Comparison of ENCODE assay signal across 8 mouse cellular contexts in genomic region chr2:11706746-11707065, GRCm38 (mm10). TPM values are rescaled to one million over a fixed set of nuclear protein-coding genes. Genes with fewer than 3 reads are reported as not detected.
A peak's percentile ranks its signal among the peaks of the same experiment; 100 is the strongest.
DNase-seq lines count a peak whose midpoint lies in the region; ATAC-seq and TF ChIP-seq lines count a peak whose summit lies in the region.

No protein-coding gene starts in this region.

- H3K4me3 ChIP-seq in kidney, adult 2 months (ENCODE audit: insufficient read depth, low read depth, low read length), result peak overlapping the region; percentile 65; the same call in 1 of the 2 replicates
- no peak overlapping the region; the same call in 1 of the 2 replicates for H3K4me3 ChIP-seq in forebrain, embryonic 15.5 days
- peak overlapping the region; percentile 64; the same call in 1 of the 2 replicates for H3K4me3 ChIP-seq in limb, embryonic 15.5 days
- H3K4me3 ChIP-seq in stomach, postnatal 0 days (ENCODE audit: low read depth, low read length), result peak overlapping the region; percentile 76

- peak overlapping the region; percentile 99 for H3K4me2 ChIP-seq in forebrain, embryonic 15.5 days (replicated peaks)
- H3K4me2 ChIP-seq in limb, embryonic 15.5 days, result peak overlapping the region; percentile 96
- H3K4me2 ChIP-seq in stomach, postnatal 0 days (replicated peaks; ENCODE audit: low read depth), result peak overlapping the region; percentile 99

- no peaks in the 10 kb centered on the region; the same call in 1 of the 2 replicates for H3K4me1 ChIP-seq in kidney, adult 2 months (ENCODE audit: control insufficient read depth, insufficient read depth, low read length)
- peaks cover 16% of the 10 kb centered on the region for H3K4me1 ChIP-seq in forebrain, embryonic 15.5 days
- H3K4me1 ChIP-seq in limb, embryonic 15.5 days, result peaks cover 10% of the 10 kb centered on the region
- H3K4me1 ChIP-seq in stomach, postnatal 0 days (replicated peaks; ENCODE audit: control insufficient read depth, insufficient read depth), result no peaks in the 10 kb centered on the region

- H3K9me3 ChIP-seq in forebrain, embryonic 15.5 days, result no peaks in the 10 kb centered on the region
- no peaks in the 10 kb centered on the region for H3K9me3 ChIP-seq in limb, embryonic 15.5 days
- no peaks in the 10 kb centered on the region for H3K9me3 ChIP-seq in stomach, postnatal 0 days (ENCODE audit: control insufficient read depth, low read length)

- ATAC-seq in forebrain, embryonic 15.5 days (replicated peaks), result no peak
- no peak for ATAC-seq in limb, embryonic 15.5 days (ENCODE audit: insufficient number of reproducible peaks, low FRiP score, low TSS enrichment, low read depth)
- ATAC-seq in stomach, postnatal 0 days (ENCODE audit: low FRiP score, low TSS enrichment), result no peak
- ATAC-seq in inflammation-experienced regulatory T-cells, adult 6 months, result no peak

- no peak for TF ChIP-seq CTCF in kidney, adult 2 months (conservative IDR thresholded peaks at IDR 0.05; ENCODE audit: insufficient read depth, insufficient read length, low read depth, low read length)
- no peak for TF ChIP-seq CTCF in stomach, postnatal 0 days (IDR thresholded peaks at IDR 0.05; ENCODE audit: low read depth)

- no peak for TF ChIP-seq EP300 in stomach, postnatal 0 days (optimal IDR thresholded peaks at IDR 0.05)

- no peaks in the 10 kb centered on the region for H3K27me3 ChIP-seq in kidney, adult 2 months (replicated peaks; ENCODE audit: control insufficient read depth, insufficient read depth, low read length)
- peaks cover 12% of the 10 kb centered on the region for H3K27me3 ChIP-seq in forebrain, embryonic 15.5 days
- peaks cover 5% of the 10 kb centered on the region; the same call in 1 of the 2 replicates for H3K27me3 ChIP-seq in limb, embryonic 15.5 days
- no peaks in the 10 kb centered on the region for H3K27me3 ChIP-seq in stomach, postnatal 0 days (ENCODE audit: control insufficient read depth, insufficient read depth, low read length)

- TF ChIP-seq POLR2A in kidney, adult 2 months (IDR thresholded peaks at IDR 0.05; ENCODE audit: low read depth, low read length), result no peak

- H3K36me3 ChIP-seq in kidney, adult 2 months (ENCODE audit: control insufficient read depth, insufficient read depth, low read length), result no peaks in the 10 kb centered on the region
- no peaks in the 10 kb centered on the region for H3K36me3 ChIP-seq in forebrain, embryonic 15.5 days
- H3K36me3 ChIP-seq in limb, embryonic 15.5 days, result no peaks in the 10 kb centered on the region
- no peaks in the 10 kb centered on the region for H3K36me3 ChIP-seq in stomach, postnatal 0 days (ENCODE audit: control insufficient read depth, insufficient read depth, low read length)

- no peak overlapping the region for H3K27ac ChIP-seq in kidney, adult 2 months (ENCODE audit: insufficient read depth, low read depth, low read length)
- H3K27ac ChIP-seq in forebrain, embryonic 15.5 days (replicated peaks), result no peak overlapping the region
- no peak overlapping the region for H3K27ac ChIP-seq in limb, embryonic 15.5 days
- H3K27ac ChIP-seq in stomach, postnatal 0 days (replicated peaks), result no peak overlapping the region

- H3K9ac ChIP-seq in forebrain, embryonic 15.5 days (replicated peaks), result no peak overlapping the region
- H3K9ac ChIP-seq in limb, embryonic 15.5 days, result no peak overlapping the region
- H3K9ac ChIP-seq in stomach, postnatal 0 days (ENCODE audit: low read length), result no peak overlapping the region

- WGBS in kidney, adult 2 months, result 47% methylated on average over 6 of the region's 6 CpGs
- WGBS in forebrain, embryonic 15.5 days, result 32% methylated on average over 6 of the region's 6 CpGs
- 32% methylated on average over 6 of the region's 6 CpGs for WGBS in limb, embryonic 15.5 days
- 31% methylated on average over 6 of the region's 6 CpGs for WGBS in stomach, postnatal 0 days

- DNase-seq in kidney, adult 2 months, result no peak
- no peak for DNase-seq in kidney, postnatal 25 days
- DNase-seq in NIH3T3 (ENCODE audit: low read depth), result peak; percentile 41
- DNase-seq in stomach, postnatal 0 days (ENCODE audit: low spot score), result no peak
- no peak for DNase-seq in ovary, postnatal 36 days (ENCODE audit: low spot score)

RNA-seq across cellular contexts. Expression of gene Il15ra, which starts 1.6 kb away (rescaled TPM):
- 22.4 and 22.5 TPM in 2 replicates for polyA plus RNA-seq in kidney, adult 2 months (2012; rRNA removed)
- 0.74 and 0.86 TPM in 2 replicates for polyA plus RNA-seq in forebrain, embryonic 15.5 days (2015; fragmentation: Nextera tagmentation; extraction: Ambion mirVana)
- polyA plus RNA-seq in limb, embryonic 15.5 days (2015; fragmentation: Nextera tagmentation; extraction: Ambion mirVana), result 4.4 and 5.1 TPM in 2 replicates
- 2.5 and 3.4 TPM in 2 replicates for polyA plus RNA-seq in stomach, postnatal 0 days (2015; fragmentation: Nextera tagmentation; extraction: Ambion mirVana)
- polyA plus RNA-seq in inflammation-experienced regulatory T-cells, adult 6 months (2017; shearing (Covaris generic)), result 10 to 100 TPM; 26.6 to 36.7 (median 29.9) TPM
